Mouse (Mus musculus): Measurements from ENCODE around the gene Pmpca.
A peak's percentile ranks its signal among the peaks of the same experiment; 100 is the strongest.

The Pmpca gene

GRCm38 (mm10) chr2:26389154-26389690 lies at the start of gene Pmpca, which contains the start of gene Entr1:
Pmpca (plus strand) TSS chr2:26389339.
Entr1 (minus strand) TSS chr2:26389316.
- peak; percentile 70 for DNase-seq (ENCODE audit: low read depth, low spot score)

DNA sequence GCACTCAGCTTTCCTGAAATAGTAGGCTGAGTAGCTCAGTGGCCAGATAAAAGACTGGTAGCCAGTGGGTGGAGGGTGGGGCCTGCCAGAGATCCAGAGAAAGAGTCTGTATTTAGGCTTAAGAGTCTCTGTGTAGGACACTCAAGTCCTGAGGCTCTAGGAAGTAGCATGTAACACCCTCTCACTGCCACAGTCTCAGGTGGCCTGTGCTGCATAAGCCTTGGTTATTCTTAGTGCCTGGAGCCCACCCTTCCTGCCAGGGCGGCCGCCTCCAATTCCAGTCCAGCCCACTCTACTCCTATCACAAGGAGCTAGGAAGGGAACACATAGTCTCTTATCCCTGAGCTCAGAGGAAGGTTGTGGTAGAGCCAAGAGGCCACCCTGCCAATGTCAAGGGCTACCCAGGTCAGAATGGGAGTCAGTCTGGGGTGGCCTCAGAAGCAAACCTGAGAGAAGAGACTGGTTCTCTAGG lies 47.6 kb upstream of the Pmpca start:
- DNase-seq (ENCODE audit: low read depth, low spot score): no peak

DNA sequence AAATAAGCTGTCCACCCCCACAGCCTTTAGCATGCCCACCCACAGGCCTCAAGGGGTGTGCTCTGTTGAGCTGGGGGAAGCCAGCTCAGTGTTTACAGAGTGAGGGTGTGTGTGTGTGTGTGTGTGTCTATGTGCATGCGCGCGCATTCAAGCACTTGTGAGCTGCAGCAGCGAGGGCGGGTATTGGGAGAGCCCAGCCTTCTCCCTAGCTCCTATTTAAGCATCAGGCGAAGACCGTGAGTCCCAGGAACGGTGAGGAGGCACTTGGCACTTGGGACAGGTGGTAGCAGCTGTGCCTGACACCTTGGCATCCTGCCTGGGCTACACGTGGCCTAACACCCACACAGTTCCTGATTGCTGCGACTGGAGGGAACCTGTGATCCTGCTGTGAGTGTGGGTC lies 47.1 kb upstream of the Pmpca start:
- no peak for DNase-seq (ENCODE audit: low read depth, low spot score)

- DNase-seq (ENCODE audit: low read depth, low spot score): no peak
Measured at GRCm38 (mm10) chr2:26342609-26343490, 46.3 kb upstream of the Pmpca start.

DNA sequence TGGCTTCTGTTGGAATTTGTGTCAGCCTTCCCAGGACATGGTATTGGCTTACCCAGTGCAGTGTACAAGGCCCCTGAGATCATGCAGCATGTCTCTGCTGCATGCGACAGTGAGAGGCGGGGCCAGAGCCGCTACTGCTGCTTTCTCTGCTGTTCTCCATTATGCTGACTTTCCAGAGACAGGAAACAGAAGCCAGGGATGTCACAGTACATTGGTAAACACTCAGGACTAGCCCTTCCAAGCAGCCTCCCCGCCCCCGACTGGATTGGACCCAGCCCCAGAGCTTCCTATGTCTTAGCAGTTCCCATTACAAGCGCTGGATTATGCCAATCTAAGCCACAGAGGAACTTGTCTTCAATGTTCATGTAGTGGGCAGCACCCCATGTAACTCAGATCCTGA lies 40.9 kb upstream of the Pmpca start:
- DNase-seq (ENCODE audit: low read depth, low spot score): no peak

DNA sequence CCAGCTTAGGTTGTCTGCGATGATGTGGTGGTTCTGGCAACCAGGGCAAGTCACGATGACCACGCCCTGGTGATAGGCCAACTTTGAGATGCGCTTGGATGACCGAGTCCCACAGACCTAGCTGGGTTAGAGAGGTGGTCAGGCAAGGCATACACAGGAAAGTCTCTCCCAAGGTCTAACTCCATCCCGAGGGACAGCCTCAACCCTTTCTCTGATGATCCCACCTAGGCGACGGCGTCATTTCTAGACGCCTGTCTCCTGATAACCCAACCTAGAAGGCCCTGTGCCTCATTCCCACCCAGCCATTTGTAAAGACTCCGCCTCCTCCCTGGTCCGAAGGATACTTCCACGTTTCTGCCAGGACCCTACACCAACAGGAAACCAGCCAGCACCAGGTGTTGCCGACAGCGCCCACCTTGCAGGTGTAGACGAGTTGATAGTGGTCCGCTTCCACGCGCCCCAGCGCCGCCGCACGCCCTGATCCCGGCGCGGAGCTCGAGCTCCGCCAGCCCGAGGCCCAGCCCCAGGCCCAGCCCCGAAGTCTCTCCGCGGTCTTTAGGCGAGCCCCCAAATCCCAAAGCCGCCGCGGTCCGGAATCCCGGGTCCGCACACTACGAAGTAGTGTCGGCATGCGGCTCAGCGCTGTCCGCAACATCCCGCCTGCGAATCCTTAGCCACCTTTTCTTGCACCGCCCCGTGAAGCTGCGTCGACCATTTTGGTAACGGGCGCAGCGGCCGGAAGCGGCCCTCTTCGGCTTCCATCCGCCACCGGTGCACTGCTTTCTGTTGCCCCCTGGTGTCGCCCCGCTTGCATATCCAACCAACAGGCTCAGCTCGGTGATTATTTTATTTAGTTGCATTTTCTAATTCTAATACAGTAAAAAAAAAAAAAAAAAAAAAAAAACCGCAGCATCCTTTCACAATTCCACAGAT lies 37.5 kb upstream of the Pmpca start, which contains the start of gene Dnlz:
Gene Dnlz (minus strand): TSS at position 753 of the 933 bp plus-strand sequence.
- DNase-seq (ENCODE audit: low read depth, low spot score): peak; percentile 72

- DNase-seq (ENCODE audit: low read depth, low spot score): peak; percentile 20
Measured at GRCm38 (mm10) chr2:26352291-26352910, 36.7 kb upstream of the Pmpca start.

DNA sequence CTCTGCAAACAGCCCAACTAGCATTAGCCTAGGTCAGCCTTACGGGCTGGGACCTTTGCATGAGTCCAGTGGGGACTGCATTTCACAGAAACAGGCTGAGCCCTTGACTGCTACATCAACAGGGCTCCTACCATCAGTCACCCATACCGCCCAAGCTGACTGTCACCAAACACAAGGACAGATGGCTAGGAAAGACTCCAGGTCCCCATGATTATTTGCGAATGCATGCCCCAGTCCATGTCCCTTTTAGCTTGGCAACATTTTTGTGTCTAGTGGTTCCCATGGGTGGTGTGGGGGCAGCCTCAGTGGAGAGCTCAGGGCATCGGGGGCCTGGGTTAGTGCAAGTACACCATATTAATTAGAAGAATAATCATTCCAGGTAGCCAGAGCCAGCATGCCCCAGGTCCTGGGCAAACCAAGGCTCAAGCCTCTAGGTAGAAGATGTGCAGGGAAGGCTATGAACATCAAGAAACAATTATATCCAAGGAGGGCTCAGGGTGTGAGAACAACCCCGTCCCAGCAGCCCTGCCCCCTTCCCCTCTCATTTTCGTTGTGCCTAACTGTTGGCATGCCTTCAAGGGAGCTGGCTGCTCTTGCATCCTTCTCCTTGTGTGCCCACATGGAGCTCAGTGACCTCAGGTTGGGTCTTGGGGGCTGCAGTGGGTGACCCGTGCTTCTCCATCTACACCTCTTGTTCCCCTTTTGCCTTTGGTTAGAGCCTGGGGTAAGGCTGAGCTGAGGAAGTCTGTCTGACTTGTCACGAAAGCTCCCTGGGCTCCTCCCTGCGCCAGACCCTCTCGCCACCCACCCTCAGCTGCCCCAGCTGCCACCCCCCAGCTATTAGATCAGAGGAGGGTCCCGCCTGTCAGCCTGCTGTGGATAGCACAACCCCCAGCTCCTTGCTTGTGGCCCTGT lies 35.8 kb upstream of the Pmpca start:
- no peak for DNase-seq (ENCODE audit: low read depth, low spot score)

- DNase-seq (ENCODE audit: low read depth, low spot score): no peak
Measured at GRCm38 (mm10) chr2:26354401-26354800, 34.7 kb upstream of the Pmpca start.

DNA sequence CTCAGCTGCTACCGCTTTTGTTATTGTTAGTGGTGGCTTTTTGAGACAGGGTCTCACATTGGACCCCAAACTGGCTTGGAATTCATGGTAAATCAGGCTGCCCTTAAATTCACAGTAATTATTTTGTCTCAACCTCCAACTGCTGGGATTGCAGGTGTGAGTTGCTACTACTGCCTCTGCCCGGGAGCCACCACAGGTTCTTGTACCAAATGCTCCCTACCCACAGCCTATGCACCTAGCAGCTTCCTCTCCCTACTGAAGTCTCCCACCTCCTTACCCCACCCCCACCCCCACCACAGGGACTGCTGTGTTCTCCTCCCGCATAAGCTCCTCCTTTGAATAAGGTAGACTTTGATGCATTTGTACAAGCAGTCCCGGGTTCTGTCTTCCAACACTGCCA lies 32.9 kb upstream of the Pmpca start:
- no peak for DNase-seq (ENCODE audit: low read depth, low spot score)

DNA sequence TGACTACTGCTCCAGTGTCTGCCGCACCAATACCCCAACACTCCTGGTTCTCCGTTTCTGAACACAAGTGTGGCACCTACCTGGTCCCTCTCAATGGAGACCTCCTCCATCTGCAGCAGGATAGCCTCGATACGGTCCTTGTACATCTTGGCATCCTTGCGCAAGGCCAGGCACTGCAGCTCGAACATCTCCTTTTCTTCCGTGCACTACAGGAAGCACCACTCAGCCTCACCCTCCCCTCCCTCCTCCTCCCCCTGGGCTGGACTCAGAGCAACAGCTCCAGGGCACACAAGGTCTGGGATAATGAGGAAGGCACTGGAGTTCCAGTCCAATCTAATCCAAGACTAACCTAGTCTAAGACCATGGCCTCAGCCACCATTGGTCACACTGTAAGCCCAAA lies 32.5 kb upstream of the Pmpca start:
- DNase-seq (ENCODE audit: low read depth, low spot score): no peak

GRCm38 (mm10) chr2:26357484-26357883 lies 31.7 kb upstream of the Pmpca start:
- no peak for DNase-seq (ENCODE audit: low read depth, low spot score)

- DNase-seq (ENCODE audit: low read depth, low spot score): no peak
Measured at GRCm38 (mm10) chr2:26358667-26359320, 30.3 kb upstream of the Pmpca start.

DNA sequence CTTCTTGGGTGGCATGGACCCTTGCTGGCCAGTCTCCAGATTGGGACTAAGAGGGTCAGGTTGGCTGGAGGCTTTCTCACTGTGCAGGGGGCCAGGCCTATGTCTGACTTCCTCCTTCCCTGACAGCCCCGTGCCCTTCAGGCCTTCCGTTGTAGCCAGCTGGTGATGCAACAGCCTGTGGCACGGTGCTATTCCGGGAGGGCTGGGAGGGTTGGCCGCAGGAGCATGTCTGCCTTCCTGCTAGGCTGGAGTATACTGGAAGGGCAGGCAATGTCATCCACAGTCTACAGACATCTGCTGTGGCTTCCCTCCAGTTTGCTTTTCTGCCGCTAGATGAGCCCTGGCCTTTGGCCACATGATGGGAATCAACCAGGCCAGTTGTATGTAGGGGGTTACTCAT lies 29.2 kb upstream of the Pmpca start:
- no peak for DNase-seq (ENCODE audit: low read depth, low spot score)

GRCm38 (mm10) chr2:26360772-26361171 lies 28.4 kb upstream of the Pmpca start, which contains the start of gene Card9:
Card9 (minus strand) TSS chr2:26360918.
- no peak for DNase-seq (ENCODE audit: low read depth, low spot score)

- DNase-seq (ENCODE audit: low read depth, low spot score): no peak
Measured at GRCm38 (mm10) chr2:26362991-26363390, 26.1 kb upstream of the Pmpca start.

GRCm38 (mm10) chr2:26363481-26363880 lies 25.7 kb upstream of the Pmpca start:
- DNase-seq (ENCODE audit: low read depth, low spot score): no peak

DNA sequence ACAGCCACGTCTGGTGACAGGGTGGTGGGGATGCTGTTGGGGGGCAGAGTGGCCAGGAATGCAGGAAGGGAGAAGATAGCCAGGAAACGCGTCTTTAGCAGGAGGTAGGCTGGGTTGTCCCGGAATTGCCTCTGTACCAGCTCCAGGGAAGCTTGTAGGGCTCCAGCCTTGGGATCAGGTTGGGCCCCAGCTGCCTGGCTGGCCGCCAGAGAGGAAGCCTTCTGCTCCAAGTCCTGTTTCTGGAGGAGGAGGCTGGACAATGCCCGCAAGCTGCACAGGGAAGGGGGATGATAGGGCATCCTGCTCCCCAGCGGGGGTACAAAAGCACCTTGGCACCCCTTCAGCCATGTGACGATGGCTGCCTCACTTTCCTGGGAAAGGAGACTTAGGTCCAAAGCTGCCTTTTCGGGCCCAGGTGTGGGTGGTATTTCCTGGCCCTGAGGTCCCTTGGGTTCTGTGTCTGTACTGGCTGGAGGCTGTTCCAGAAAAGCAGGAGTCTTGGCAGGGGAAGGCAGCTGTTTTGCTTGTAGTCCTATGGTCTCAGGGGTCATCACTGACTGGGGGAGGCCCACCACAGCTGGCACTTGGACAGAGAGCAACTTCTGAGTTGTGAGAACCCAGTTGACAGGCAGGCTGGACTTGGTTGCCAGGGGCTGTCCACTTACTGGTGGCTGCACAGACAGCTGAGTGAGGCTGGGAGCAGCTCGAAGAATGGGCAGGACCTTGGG lies 24.2 kb upstream of the Pmpca start:
- DNase-seq (ENCODE audit: low read depth, low spot score): no peak

GRCm38 (mm10) chr2:26367911-26368310 lies 21.2 kb upstream of the Pmpca start:
- DNase-seq (ENCODE audit: low read depth, low spot score): no peak

Data from c-Kit-negative CD71-positive TER-119-positive erythroid progenitor cells, embryonic 14.5 days (primary cell).